Mouse (Mus musculus): Measurements from ENCODE around the gene Pttg1ip.

- TF ChIP-seq CTCF (IDR thresholded peaks at IDR 0.05; ENCODE audit: low read depth) (peak; percentile 99), EP300 (IDR thresholded peaks at IDR 0.05; ENCODE audit: low read depth) (no peak)
Observed at GRCm38 (mm10) chr10:77627497-77627896, 46.0 kb downstream of the Pttg1ip start.
